Mouse (Mus musculus) spleen, postnatal 10 days (tissue): Measurements from ENCODE around the gene P2rx6.
"Not testable (repeated sequence)": the region's sequence is repeated elsewhere in the genome, so short reads cannot be mapped to it uniquely, and the experiment has no call there.

Source experiments
- DNase-seq, 2 experiments: peaks; one replicate each; pipeline ENCODE4 v3.0.0; 2021 to 2022; ENCODE audit warnings: low spot score in 2 of 2

Gene P2rx6

GRCm38 (mm10) chr16:17561128-17561750 is 446 bp upstream of the P2rx6 start, which contains the start of gene Lrrc74b:
TSS of gene Lrrc74b (minus strand) at chr16:17561247.
- DNase-seq: no peak

GRCm38 (mm10) chr16:17563580-17563979 is 1.9 kb downstream of the P2rx6 start:
- no peak for DNase-seq

- DNase-seq: no peak
Measured at GRCm38 (mm10) chr16:17564221-17564620, 2.5 kb downstream of the P2rx6 start.

- DNase-seq: no peak
Measured at GRCm38 (mm10) chr16:17564771-17565170, 3.1 kb downstream of the P2rx6 start.

- no peak for DNase-seq
Measured at GRCm38 (mm10) chr16:17566186-17566585, 4.5 kb downstream of the P2rx6 start.

- peak in 1 of 2 experiments; percentile 41 for DNase-seq
Measured at GRCm38 (mm10) chr16:17575870-17576824, 14.5 kb downstream of the P2rx6 start.

- no peak for DNase-seq
Measured at GRCm38 (mm10) chr16:17576825-17577215, 15.1 kb downstream of the P2rx6 start.

GRCm38 (mm10) chr16:17583064-17583463 is 21.4 kb downstream of the P2rx6 start, which contains the start of gene Slc7a4:
TSS of gene Slc7a4 (minus strand) at chr16:17583214.
- DNase-seq: peak in 1 of 2 experiments; percentile 42

GRCm38 (mm10) chr16:17584555-17584954 is 22.9 kb downstream of the P2rx6 start:
- DNase-seq: no peak

- DNase-seq: no peak
Measured at GRCm38 (mm10) chr16:17590731-17591130, 29.0 kb downstream of the P2rx6 start.

GRCm38 (mm10) chr16:17600944-17601562 is 39.4 kb downstream of the P2rx6 start:
- no peak for DNase-seq

GRCm38 (mm10) chr16:17604941-17605340 is 43.3 kb downstream of the P2rx6 start:
- no peak for DNase-seq

- DNase-seq: no peak
Measured at GRCm38 (mm10) chr16:17605684-17606083, 44.0 kb downstream of the P2rx6 start.

GRCm38 (mm10) chr16:17611383-17611782 is 49.7 kb downstream of the P2rx6 start:
- no peak for DNase-seq

- DNase-seq: not testable (repeated sequence)
Measured at GRCm38 (mm10) chr16:17614740-17615139, 53.1 kb downstream of the P2rx6 start.

- DNase-seq: no peak
Measured at GRCm38 (mm10) chr16:17616212-17616611, 54.5 kb downstream of the P2rx6 start.

GRCm38 (mm10) chr16:17617922-17618565 is 56.4 kb downstream of the P2rx6 start:
- peak; percentile 57 to 81 for DNase-seq

GRCm38 (mm10) chr16:17619198-17620105 is 57.8 kb downstream of the P2rx6 start, which contains the start of gene Smpd4:
TSS of gene Smpd4 (plus strand) at chr16:17619354.
- DNase-seq: peak; percentile 96 to 97

GRCm38 (mm10) chr16:17621936-17622335 is 60.3 kb downstream of the P2rx6 start:
- no peak for DNase-seq

GRCm38 (mm10) chr16:17625488-17626268 is 64.0 kb downstream of the P2rx6 start:
- DNase-seq: no peak
